ENCODE assay signal across 8 mouse cellular contexts in genomic region chr14:33303348-33303819, GRCm38 (mm10).
DNase-seq lines count a peak whose midpoint lies in the region; ATAC-seq lines count a peak whose summit lies in the region.

No protein-coding gene starts in this region.

- no peak; the same call in 1 of the 2 replicates for ATAC-seq in forebrain, embryonic 11.5 days (replicated peaks; ENCODE audit: low FRiP score)
- ATAC-seq in hindbrain, embryonic 12.5 days (ENCODE audit: low FRiP score) = peak; percentile 59; the same call in 1 of the 2 replicates
- ATAC-seq in lung, embryonic 16.5 days (ENCODE audit: low read depth) = peak; percentile 54

- DNase-seq in Muller cell, postnatal 12 days (ENCODE audit: inconsistent ontology term) = peak; percentile 79
- peak; percentile 62 for DNase-seq in c-Kit-positive CD71-positive TER-119-negative erythroid progenitor cells, embryonic 14.5 days (ENCODE audit: low read depth)
- DNase-seq in forebrain, embryonic 11.5 days (ENCODE audit: low spot score) = peak; percentile 80
- peak; percentile 51 to 89 for DNase-seq in layer of hippocampus, adult 8-10 months (ENCODE audit: low spot score in 2 of 2)
- DNase-seq in ovary, postnatal 14 days (ENCODE audit: low spot score) = peak; percentile 65
- peak; percentile 55 for DNase-seq in thymus, postnatal 14 days

- no peaks in the 10 kb centered on the region for H3K36me3 ChIP-seq in forebrain, embryonic 11.5 days (ENCODE audit: control insufficient read depth, insufficient read depth, low read length)
- H3K36me3 ChIP-seq in hindbrain, embryonic 12.5 days = no peaks in the 10 kb centered on the region
- no peaks in the 10 kb centered on the region for H3K36me3 ChIP-seq in lung, embryonic 16.5 days (ENCODE audit: control insufficient read depth, insufficient read depth, low read length)

- no peaks in the 10 kb centered on the region for H3K4me1 ChIP-seq in forebrain, embryonic 11.5 days (replicated peaks; ENCODE audit: control insufficient read depth, insufficient read depth, low read length)
- peaks cover 3% of the 10 kb centered on the region; the same call in 1 of the 2 replicates for H3K4me1 ChIP-seq in hindbrain, embryonic 12.5 days
- no peaks in the 10 kb centered on the region for H3K4me1 ChIP-seq in lung, embryonic 16.5 days (replicated peaks; ENCODE audit: control insufficient read depth, insufficient read depth, low read length)

- H3K9me3 ChIP-seq in forebrain, embryonic 11.5 days (ENCODE audit: control insufficient read depth, low read length) = no peaks in the 10 kb centered on the region
- no peaks in the 10 kb centered on the region for H3K9me3 ChIP-seq in hindbrain, embryonic 12.5 days (replicated peaks)
- no peaks in the 10 kb centered on the region for H3K9me3 ChIP-seq in lung, embryonic 16.5 days (ENCODE audit: control insufficient read depth, low read length)

- H3K27me3 ChIP-seq in forebrain, embryonic 11.5 days (ENCODE audit: control insufficient read depth, insufficient read depth, low read length) = no peaks in the 10 kb centered on the region
- H3K27me3 ChIP-seq in hindbrain, embryonic 12.5 days = no peaks in the 10 kb centered on the region
- H3K27me3 ChIP-seq in lung, embryonic 16.5 days (ENCODE audit: control insufficient read depth, insufficient read depth, low read depth, low read length) = no peaks in the 10 kb centered on the region

- no peak overlapping the region for H3K27ac ChIP-seq in forebrain, embryonic 11.5 days (ENCODE audit: low read depth, low read length)
- no peak overlapping the region for H3K27ac ChIP-seq in hindbrain, embryonic 12.5 days
- no peak overlapping the region for H3K27ac ChIP-seq in lung, embryonic 16.5 days (ENCODE audit: low read length)

- WGBS in forebrain, embryonic 11.5 days = 35% methylated on average over 9 of the region's 9 CpGs
- 29% methylated on average over 9 of the region's 9 CpGs for WGBS in hindbrain, embryonic 12.5 days
- 19% methylated on average over 9 of the region's 9 CpGs for WGBS in lung, embryonic 16.5 days

- H3K9ac ChIP-seq in forebrain, embryonic 11.5 days (ENCODE audit: low read length) = no peak overlapping the region
- H3K9ac ChIP-seq in hindbrain, embryonic 12.5 days = no peak overlapping the region
- no peak overlapping the region for H3K9ac ChIP-seq in lung, embryonic 16.5 days (ENCODE audit: low read length)

- H3K4me2 ChIP-seq in forebrain, embryonic 11.5 days (ENCODE audit: low read depth, low read length, severe bottlenecking) = no peak overlapping the region
- H3K4me2 ChIP-seq in hindbrain, embryonic 12.5 days (replicated peaks) = no peak overlapping the region
- H3K4me2 ChIP-seq in lung, embryonic 16.5 days (ENCODE audit: low read depth, low read length) = no peak overlapping the region

- no peak overlapping the region for H3K4me3 ChIP-seq in forebrain, embryonic 11.5 days (ENCODE audit: low read depth, low read length)
- no peak overlapping the region for H3K4me3 ChIP-seq in hindbrain, embryonic 12.5 days
- no peak overlapping the region for H3K4me3 ChIP-seq in lung, embryonic 16.5 days (ENCODE audit: low read length)
